Mouse (Mus musculus) layer of hippocampus, adult 9-11 months (tissue): ENCODE data around the gene Thada.

ENCODE experiments used
- DNase-seq: peaks from one replicate; pipeline ENCODE4 v3.0.0; 2022

Gene Thada

DNA sequence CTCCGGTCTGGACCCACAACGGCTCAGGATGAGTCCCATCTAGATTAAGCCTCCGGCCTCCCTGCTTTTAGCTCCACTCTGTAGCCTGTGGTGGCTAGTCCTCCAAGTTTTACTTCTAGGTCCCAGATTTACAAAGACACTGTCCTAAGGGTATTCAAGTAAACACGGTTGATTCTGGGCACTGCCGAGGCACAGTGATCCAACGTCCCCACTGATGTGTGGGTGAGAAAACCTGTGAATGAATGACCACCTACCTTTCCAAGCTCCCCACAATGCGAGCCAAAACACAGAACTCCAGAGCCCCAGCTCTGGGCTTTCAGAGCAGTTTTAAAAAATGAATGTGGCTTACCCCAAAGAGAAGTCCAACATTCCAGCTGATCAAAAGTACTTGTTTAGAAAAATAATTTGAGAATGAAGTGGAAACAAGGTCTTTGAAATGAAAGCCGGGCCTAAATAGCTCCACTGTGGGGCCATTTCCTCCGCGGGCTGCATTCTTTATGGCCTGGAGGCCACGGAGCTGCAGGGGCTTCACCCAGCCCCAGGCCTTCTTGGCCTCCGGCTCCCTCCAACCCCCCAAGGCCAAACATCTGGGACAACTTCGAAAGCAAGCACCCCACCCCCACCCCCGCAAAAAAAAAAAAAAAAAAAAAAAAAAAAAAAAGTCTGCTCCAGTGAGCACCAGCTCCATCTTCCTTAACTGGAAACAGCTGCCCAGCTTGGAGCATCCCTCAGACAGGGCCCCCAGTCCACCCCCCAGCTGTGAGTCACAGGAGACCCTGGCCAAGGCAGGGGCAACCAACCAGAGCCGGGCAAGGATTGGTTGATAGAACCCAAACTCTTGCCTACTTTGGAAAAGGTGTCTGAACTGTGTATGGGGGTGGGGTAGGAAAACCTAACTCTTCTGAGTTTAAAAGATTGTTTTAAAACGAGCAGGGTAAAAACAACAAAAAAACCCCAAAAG is 283.4 kb downstream of the Thada start:
- DNase-seq: no peak

GRCm38 (mm10) chr17:84181502-84182310 is 284.3 kb downstream of the Thada start:
- peak; percentile 72 for DNase-seq

DNA sequence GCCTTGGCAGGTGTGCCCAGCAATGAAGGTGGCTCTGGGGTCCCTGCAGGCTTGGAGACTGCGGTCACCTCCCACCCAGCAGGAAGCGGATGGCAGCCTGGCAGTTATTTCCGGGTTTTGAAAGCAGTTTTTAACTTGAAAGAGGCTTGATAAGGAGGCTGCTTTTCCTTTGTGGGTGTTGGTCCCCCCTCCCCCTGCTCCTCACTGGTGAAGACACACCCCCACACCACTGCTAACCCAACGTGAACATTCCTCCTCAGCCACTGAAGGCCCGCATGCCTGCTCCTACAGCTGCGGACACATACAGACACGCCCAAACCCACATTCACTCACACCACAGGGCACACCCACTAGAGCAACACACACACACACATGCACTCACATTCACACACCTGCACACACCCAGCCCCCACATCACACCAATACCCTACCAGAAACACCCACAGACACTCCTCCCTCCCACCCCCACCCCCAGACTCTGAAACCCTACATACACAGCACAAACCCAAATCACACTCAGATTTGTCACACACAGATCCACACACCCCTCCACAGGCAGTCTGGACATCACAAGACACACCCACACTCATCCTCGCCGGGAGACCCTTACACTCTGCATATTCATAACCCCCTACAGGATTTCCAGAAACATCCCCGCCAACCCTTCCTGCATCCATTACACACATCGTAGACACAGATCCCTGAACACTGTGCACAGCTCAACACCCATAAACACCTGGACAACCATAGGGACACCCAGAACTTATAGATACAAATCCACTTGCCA is 285.1 kb downstream of the Thada start:
- DNase-seq: peak; percentile 56

DNA sequence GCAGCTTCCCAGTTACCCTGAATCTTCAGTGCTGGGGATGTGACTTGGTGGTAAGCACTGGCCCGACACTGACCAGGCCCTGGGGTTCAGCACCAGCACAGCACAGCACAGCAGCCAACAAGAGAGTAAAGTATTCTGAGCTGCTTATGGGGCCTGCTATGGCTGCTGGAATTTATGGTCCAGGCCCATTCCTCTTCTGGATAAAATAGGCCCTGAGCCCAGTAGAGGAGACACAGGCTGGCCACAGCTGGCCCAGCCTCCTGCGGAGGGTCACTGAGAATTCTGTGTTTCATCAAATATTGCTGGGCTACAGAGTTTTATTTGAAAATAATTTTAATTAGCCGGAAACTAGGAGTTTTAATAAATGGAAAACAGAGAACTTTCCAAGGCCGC is 286.0 kb downstream of the Thada start:
- no peak for DNase-seq

DNA sequence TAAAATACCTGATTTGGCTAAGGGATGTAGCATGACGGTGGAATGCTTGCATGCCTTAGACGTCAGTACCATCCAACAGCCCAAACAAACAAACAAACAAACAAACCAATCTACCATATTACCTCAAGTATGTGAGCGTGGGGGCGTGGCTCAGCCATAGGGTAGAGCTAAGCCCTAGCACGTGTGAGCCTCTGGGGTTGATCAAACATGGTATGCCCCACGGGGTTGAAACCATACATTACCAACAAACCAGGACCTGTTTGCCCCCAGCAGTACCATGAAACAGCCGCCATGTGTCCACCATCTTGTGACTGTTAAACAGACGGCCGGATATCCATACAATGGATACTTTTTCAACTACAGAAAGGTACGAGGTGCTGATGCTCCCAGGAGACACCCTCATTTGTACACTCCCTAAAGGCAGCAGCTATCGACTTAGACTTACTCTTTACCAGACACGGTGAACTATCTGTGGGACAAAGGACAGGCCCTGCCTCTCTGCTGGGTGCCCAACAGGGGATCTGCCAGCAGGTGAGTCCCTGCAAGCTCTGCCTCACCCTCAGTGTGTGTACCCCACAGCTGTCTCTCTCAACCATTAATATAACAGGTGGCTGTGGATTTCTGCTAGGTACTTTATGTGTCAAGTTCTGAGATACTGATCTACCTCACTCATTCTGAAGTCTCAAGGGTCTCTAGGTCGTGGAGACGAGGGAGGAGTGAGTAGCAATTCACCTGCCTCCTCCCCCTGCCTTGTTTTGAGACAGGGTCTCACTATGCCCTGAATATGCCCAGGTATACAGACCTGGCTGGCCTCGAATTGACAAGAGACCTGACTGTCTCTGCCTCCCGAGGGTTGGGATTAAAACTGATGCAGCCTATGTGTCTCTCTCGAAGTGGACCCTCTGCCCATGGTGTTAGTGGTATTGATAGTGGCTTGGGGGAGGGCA is 286.7 kb downstream of the Thada start:
- DNase-seq: no peak

- no peak for DNase-seq
Measured at GRCm38 (mm10) chr17:84177481-84177880, 288.5 kb downstream of the Thada start.

- DNase-seq: no peak
Measured at GRCm38 (mm10) chr17:84176446-84176845, 289.6 kb downstream of the Thada start.

GRCm38 (mm10) chr17:84175196-84175595 is 290.8 kb downstream of the Thada start:
- DNase-seq: no peak

GRCm38 (mm10) chr17:84167377-84167776 is 298.6 kb downstream of the Thada start:
- no peak for DNase-seq

DNA sequence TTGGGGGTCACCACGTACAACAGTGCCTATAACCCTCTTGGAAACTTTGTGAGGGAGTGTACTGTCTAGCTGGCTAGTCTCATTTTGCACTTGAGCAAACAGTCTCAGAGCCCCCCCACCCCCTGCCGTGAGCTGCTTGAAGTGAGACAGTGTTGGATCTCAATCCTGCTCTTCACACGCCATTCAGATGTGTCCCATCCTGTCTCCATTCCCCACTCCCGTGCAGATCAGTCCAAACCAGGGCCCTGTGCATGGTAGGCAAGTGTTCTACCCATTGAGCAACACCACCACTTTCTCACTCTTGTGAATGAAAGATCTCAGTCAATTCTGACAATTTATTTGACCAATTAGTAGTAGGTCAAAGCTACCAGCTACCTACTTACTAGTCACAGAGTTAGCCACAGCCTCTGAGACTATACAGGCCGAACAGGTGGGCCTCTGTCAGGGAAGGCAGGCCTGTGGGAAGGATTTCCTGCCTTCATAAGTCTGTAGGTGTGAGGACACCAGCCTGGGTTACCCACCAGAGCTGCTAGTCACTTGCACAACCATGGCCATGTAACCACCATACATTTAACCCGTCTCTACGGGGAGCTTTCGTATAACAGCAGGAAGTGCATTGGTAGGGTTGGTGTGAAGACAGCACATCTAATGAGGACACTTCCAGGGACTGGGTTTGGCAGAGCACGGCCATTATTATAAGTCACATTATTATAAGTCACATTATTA is 299.7 kb downstream of the Thada start:
- no peak for DNase-seq

- no peak for DNase-seq
Measured at GRCm38 (mm10) chr17:84165735-84166134, 300.3 kb downstream of the Thada start.

DNA sequence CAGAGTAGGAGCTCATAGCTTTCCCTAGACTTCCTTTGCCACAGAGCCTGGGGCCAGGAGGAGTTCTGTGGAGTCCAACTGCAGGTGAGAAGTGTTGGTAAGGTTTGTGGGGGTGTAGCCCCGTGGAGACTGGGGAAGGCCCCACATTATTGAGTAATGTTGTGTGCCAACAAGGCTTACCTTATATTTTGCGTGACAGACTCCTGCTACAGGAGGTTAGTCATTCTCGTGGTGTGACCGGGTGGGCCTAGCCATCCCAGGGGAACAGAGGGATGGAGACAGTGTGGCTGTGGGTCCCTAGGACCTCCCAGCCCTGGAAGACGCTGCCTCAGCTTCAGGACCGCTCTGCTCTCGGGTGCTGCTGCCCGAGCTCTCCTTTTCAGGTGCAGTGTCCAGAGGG is 301.9 kb downstream of the Thada start:
- no peak for DNase-seq

DNA sequence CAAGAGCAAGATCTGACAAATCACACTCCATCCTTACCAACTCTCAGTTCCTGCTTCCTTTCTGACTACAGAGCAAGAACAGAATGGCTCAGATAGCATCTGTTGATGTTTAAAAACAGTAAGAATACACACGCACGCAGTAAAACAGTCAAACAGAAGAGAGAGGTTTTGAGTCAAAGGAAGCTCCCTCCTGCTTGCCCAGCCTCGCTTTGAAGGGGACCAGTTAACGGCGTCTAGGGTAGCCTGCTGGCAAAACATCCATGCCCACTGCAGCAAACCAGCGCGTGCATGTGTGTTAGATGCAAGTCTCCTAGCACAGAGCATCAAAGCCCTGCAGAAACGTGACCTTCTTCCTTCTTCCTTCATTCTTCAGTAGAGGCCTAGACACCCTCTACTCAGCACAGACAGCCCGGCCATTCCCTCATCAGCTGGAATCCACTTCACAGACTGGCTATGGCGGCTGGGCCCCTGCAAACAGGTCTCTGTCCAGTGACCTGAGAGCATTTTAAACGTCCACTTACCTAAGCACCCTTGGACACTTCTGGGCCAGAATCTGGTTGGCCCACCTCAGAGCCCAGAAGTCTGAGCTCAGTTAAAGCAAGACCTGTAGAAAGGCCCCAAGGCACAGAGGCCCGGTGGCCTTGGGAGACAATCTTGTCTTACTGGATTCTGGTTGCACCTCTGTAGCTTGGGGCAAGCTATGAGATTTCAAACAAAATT is 302.8 kb downstream of the Thada start:
- no peak for DNase-seq

DNA sequence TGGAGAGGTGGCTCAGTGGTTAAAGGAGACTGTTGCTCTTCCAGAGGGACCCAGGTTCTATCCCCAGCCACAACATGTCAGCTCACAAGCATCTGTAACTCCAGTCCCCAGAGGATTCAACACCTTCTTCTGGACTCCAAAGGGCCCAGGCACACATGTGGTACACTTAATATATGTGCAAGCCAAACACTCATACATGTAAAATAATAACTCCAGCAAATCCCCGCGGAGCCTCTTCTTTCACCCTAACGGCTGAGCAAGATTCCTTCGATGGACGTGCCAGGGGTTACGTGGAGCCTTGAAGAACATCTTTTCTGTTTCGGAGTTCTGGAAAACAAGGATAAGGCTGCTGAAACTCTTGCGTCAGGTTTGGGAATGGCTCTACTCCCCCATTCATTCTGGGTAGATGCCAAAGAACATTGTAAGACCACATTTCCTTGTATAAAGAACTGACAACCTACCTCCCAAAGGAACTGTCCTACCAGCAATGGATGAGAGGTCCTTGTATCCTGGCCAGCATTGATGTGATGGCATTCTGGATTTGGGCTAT is 303.7 kb downstream of the Thada start:
- no peak for DNase-seq

GRCm38 (mm10) chr17:84161231-84161854 is 304.7 kb downstream of the Thada start:
- no peak for DNase-seq

GRCm38 (mm10) chr17:84158891-84159290 is 307.1 kb downstream of the Thada start:
- no peak for DNase-seq

DNA sequence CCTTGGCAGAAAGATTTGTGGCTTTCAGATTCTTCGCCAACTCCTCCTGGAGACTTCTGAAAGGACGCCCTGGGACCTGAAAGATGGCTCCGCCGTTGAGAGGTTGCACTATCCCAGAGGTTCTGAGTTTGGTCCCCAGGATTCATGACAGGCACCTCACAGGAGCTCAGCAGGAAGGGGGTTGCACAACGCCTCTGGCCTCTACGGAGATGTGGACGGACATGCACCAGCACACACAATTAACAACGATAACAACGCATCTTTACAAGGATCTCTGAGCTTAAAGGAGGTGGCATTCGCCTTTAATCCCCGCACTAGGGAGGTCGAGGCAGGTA is 307.6 kb downstream of the Thada start:
- no peak for DNase-seq

GRCm38 (mm10) chr17:84157743-84158460 is 308.1 kb downstream of the Thada start:
- DNase-seq: no peak
